2 mouse cellular contexts compared by ENCODE assay signal in the genomic region with DNA sequence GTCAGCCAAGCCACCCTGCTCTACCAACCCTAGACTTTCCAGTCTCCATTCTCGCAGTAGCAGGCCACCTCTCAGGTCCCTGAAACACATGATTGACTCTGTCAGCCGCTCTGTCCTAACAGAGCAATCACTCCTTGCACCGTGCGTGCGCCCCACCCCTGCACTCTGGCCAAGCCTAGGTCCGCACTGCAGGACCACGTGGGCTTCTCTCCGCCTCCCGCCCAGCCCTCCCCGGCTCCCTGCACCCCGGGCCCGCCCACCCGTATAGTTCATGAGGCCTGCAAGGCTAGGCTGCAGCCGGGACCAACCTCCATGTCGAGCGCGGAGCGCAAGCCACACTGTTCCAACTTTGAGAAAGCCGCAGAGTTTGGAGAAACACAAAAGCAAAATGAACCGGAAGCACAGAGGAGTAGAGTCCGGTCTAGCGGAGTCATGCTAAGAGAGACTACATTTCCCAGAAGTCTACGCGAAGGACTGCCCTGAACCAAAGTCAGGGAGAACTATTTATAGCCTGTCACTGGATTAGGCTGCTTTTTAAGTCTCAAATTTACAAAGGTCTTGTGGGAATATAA.
A peak's percentile ranks its signal among the peaks of the same experiment; 100 is the strongest.
TF ChIP-seq lines count a peak whose summit lies in the region.

No protein-coding gene starts in this region.

TF ChIP-seq in C2C12, 6 proteins besides CTCF, POLR2A, EP300 and RAD21:
- TF ChIP-seq FOSL1 (IDR thresholded peaks at IDR 0.05; ENCODE audit: insufficient read depth, low read length, poor library complexity, severe bottlenecking) (no peak), USF1 (IDR thresholded peaks at IDR 0.05; ENCODE audit: low read depth) (peak; percentile 63), MYOG (IDR thresholded peaks at IDR 0.05; ENCODE audit: control insufficient read depth, extremely low read depth, insufficient read length) (no peak), CEBPB (IDR thresholded peaks at IDR 0.05; ENCODE audit: low read depth) (no peak), MYOD1 (IDR thresholded peaks at IDR 0.05; ENCODE audit: control insufficient read depth, insufficient read length, low read depth) (peak; percentile 33), MAX (IDR thresholded peaks at IDR 0.05) (peak; percentile 45)

TF ChIP-seq in myocyte, 11 proteins besides CTCF, POLR2A, EP300 and RAD21:
- TF ChIP-seq POLR2AphosphoS2 (IDR thresholded peaks at IDR 0.05; ENCODE audit: insufficient read length, low read depth) (peak; percentile 71), REST (IDR thresholded peaks at IDR 0.05; ENCODE audit: insufficient read depth, insufficient read length) (no peak), TCF3 (IDR thresholded peaks at IDR 0.05; ENCODE audit: insufficient read length, low read depth) (no peak), MYOD1 (IDR thresholded peaks at IDR 0.05; ENCODE audit: control insufficient read depth in 1 of 3, insufficient read length in 2 of 3, low read depth in 2 of 3) (peak in 2 of 3 experiments; percentile 70 to 73), USF1 (IDR thresholded peaks at IDR 0.05; ENCODE audit: low read depth) (peak; percentile 59), TCF12 (IDR thresholded peaks at IDR 0.05; ENCODE audit: insufficient read depth, poor library complexity, severe bottlenecking) (no peak)
